Mouse (Mus musculus): ENCODE measurements at regions not wholly inside any gene's neighbourhood (a gene's known extent, or its start where the extent isn't known, plus 50 kb on each side); places are given as distances from the start of the nearest gene placed in this dataset.

- WGBS, result 40% methylated on average over 5 of the region's 5 CpGs
- Histone ChIP-seq H3K4me1 (peaks cover 6% of the 10 kb centered on the region; the same call in 1 of the 2 replicates), H3K36me3 (no peaks in the 10 kb centered on the region), H3K4me3 (no peak overlapping the region), H3K27ac (replicated peaks) (no peak overlapping the region), H3K4me2 (replicated peaks) (no peak overlapping the region), H3K9me3 (no peaks in the 10 kb centered on the region), H3K9ac (replicated peaks) (no peak overlapping the region), H3K27me3 (no peaks in the 10 kb centered on the region)
- ATAC-seq (replicated peaks), result no peak
Measured at GRCm38 (mm10) chr1:72036141-72036540, 176.0 kb downstream of the Mreg start.

GRCm38 (mm10) chr1:72033941-72034340 is 178.2 kb downstream of the Mreg start:
- H3K4me1 ChIP-seq, result peaks cover 6% of the 10 kb centered on the region; the same call in 1 of the 2 replicates
- no peak overlapping the region for H3K9ac ChIP-seq (replicated peaks)
- no peak overlapping the region for H3K4me3 ChIP-seq
- WGBS, result 75% methylated on average over 2 of the region's 2 CpGs
- no peak overlapping the region for H3K4me2 ChIP-seq (replicated peaks)
- no peaks in the 10 kb centered on the region for H3K36me3 ChIP-seq
- no peak for ATAC-seq (replicated peaks)
- H3K27ac ChIP-seq (replicated peaks), result no peak overlapping the region
- no peaks in the 10 kb centered on the region for H3K9me3 ChIP-seq
- no peaks in the 10 kb centered on the region for H3K27me3 ChIP-seq

- 61% methylated on average over 4 of the region's 4 CpGs for WGBS
- H3K4me1 ChIP-seq, result no peaks in the 10 kb centered on the region
- ATAC-seq (replicated peaks), result no peak
- H3K27ac ChIP-seq (replicated peaks), result no peak overlapping the region
- H3K27me3 ChIP-seq, result no peaks in the 10 kb centered on the region
- no peak overlapping the region for H3K4me2 ChIP-seq (replicated peaks)
- H3K9me3 ChIP-seq, result no peaks in the 10 kb centered on the region
- H3K36me3 ChIP-seq, result no peaks in the 10 kb centered on the region
- no peak overlapping the region for H3K4me3 ChIP-seq
- H3K9ac ChIP-seq (replicated peaks), result no peak overlapping the region
Measured at GRCm38 (mm10) chr1:72032214-72032613, 179.9 kb downstream of the Mreg start.

- Histone ChIP-seq H3K9ac (replicated peaks) (no peak overlapping the region), H3K9me3 (no peaks in the 10 kb centered on the region), H3K36me3 (no peaks in the 10 kb centered on the region), H3K4me3 (no peak overlapping the region), H3K4me1 (no peaks in the 10 kb centered on the region), H3K4me2 (replicated peaks) (no peak overlapping the region), H3K27me3 (no peaks in the 10 kb centered on the region), H3K27ac (replicated peaks) (no peak overlapping the region)
- no peak for ATAC-seq (replicated peaks)
- 68% methylated on average over 8 of the region's 8 CpGs for WGBS
Measured at GRCm38 (mm10) chr1:72030763-72031405, 181.2 kb downstream of the Mreg start.

- 92% methylated on average over 6 of the region's 6 CpGs for WGBS
- H3K9ac ChIP-seq (replicated peaks), result no peak overlapping the region
- ATAC-seq (replicated peaks), result no peak
- H3K27ac ChIP-seq (replicated peaks), result no peak overlapping the region
- no peak overlapping the region for H3K4me2 ChIP-seq (replicated peaks)
- no peak overlapping the region for H3K4me3 ChIP-seq
- no peaks in the 10 kb centered on the region for H3K4me1 ChIP-seq
- no peaks in the 10 kb centered on the region for H3K27me3 ChIP-seq
- H3K36me3 ChIP-seq, result no peaks in the 10 kb centered on the region
- no peaks in the 10 kb centered on the region for H3K9me3 ChIP-seq
Measured at GRCm38 (mm10) chr1:72029625-72030024, 182.5 kb downstream of the Mreg start.

- Histone ChIP-seq H3K4me3 (no peak overlapping the region), H3K4me1 (no peaks in the 10 kb centered on the region), H3K27me3 (no peaks in the 10 kb centered on the region), H3K9ac (replicated peaks) (no peak overlapping the region), H3K27ac (replicated peaks) (no peak overlapping the region), H3K9me3 (no peaks in the 10 kb centered on the region), H3K4me2 (replicated peaks) (no peak overlapping the region), H3K36me3 (no peaks in the 10 kb centered on the region)
- 91% methylated on average over 4 of the region's 4 CpGs for WGBS
- ATAC-seq (replicated peaks), result no peak
Measured at GRCm38 (mm10) chr1:72026861-72027260, 185.2 kb downstream of the Mreg start.

GRCm38 (mm10) chr1:72022631-72023030 is 189.5 kb downstream of the Mreg start:
- no peak for ATAC-seq (replicated peaks)
- 88% methylated on average over 3 of the region's 3 CpGs for WGBS

GRCm38 (mm10) chr1:72018479-72019222 is 193.5 kb downstream of the Mreg start:
- no peaks in the 10 kb centered on the region for H3K36me3 ChIP-seq
- no peak overlapping the region for H3K27ac ChIP-seq (replicated peaks)
- no peak overlapping the region for H3K4me3 ChIP-seq
- H3K9ac ChIP-seq (replicated peaks), result no peak overlapping the region
- H3K4me1 ChIP-seq, result no peaks in the 10 kb centered on the region
- 81% methylated on average over 4 of the region's 4 CpGs for WGBS
- H3K27me3 ChIP-seq, result no peaks in the 10 kb centered on the region
- ATAC-seq (replicated peaks), result no peak
- no peak overlapping the region for H3K4me2 ChIP-seq (replicated peaks)
- H3K9me3 ChIP-seq, result no peaks in the 10 kb centered on the region

More at GRCm38 (mm10) chr1:72022631-72023030, 189.5 kb downstream of the Mreg start:
- Histone ChIP-seq H3K4me1 (no peaks in the 10 kb centered on the region), H3K9me3 (no peaks in the 10 kb centered on the region), H3K4me3 (no peak overlapping the region), H3K36me3 (no peaks in the 10 kb centered on the region), H3K4me2 (replicated peaks) (no peak overlapping the region), H3K9ac (replicated peaks) (no peak overlapping the region), H3K27ac (replicated peaks) (no peak overlapping the region), H3K27me3 (no peaks in the 10 kb centered on the region)

- Histone ChIP-seq H3K4me2 (replicated peaks) (no peak overlapping the region), H3K27me3 (no peaks in the 10 kb centered on the region), H3K27ac (replicated peaks) (no peak overlapping the region), H3K9me3 (no peaks in the 10 kb centered on the region), H3K4me3 (no peak overlapping the region), H3K36me3 (no peaks in the 10 kb centered on the region), H3K4me1 (no peaks in the 10 kb centered on the region), H3K9ac (replicated peaks) (no peak overlapping the region)
- 89% methylated on average over 1 of the region's 1 CpGs for WGBS
- no peak for ATAC-seq (replicated peaks)
Measured at GRCm38 (mm10) chr1:72017814-72018478, 194.2 kb downstream of the Mreg start.

GRCm38 (mm10) chr1:72015471-72015870 is 196.6 kb downstream of the Mreg start:
- H3K9ac ChIP-seq (replicated peaks), result no peak overlapping the region
- no peak for ATAC-seq (replicated peaks)
- WGBS, result 89% methylated on average over 4 of the region's 4 CpGs
- no peaks in the 10 kb centered on the region for H3K9me3 ChIP-seq
- H3K4me3 ChIP-seq, result no peak overlapping the region
- H3K4me1 ChIP-seq, result no peaks in the 10 kb centered on the region
- no peak overlapping the region for H3K27ac ChIP-seq (replicated peaks)
- H3K27me3 ChIP-seq, result no peaks in the 10 kb centered on the region
- H3K36me3 ChIP-seq, result no peaks in the 10 kb centered on the region
- no peak overlapping the region for H3K4me2 ChIP-seq (replicated peaks)

- Histone ChIP-seq H3K4me2 (replicated peaks) (no peak overlapping the region), H3K36me3 (no peaks in the 10 kb centered on the region), H3K27ac (replicated peaks) (no peak overlapping the region), H3K4me1 (no peaks in the 10 kb centered on the region), H3K9me3 (no peaks in the 10 kb centered on the region), H3K9ac (replicated peaks) (no peak overlapping the region), H3K27me3 (no peaks in the 10 kb centered on the region), H3K4me3 (no peak overlapping the region)
- 78% methylated on average over 2 of the region's 2 CpGs for WGBS
- ATAC-seq (replicated peaks), result no peak
Measured at GRCm38 (mm10) chr1:72014580-72014979, 197.5 kb downstream of the Mreg start.

GRCm38 (mm10) chr1:72013863-72014262 is 198.2 kb downstream of the Mreg start:
- ATAC-seq (replicated peaks), result no peak
- no peak overlapping the region for H3K9ac ChIP-seq (replicated peaks)
- 85% methylated on average over 7 of the region's 7 CpGs for WGBS

More at GRCm38 (mm10) chr1:72013863-72014262, 198.2 kb downstream of the Mreg start:
- H3K4me1 ChIP-seq, result no peaks in the 10 kb centered on the region
- H3K4me2 ChIP-seq (replicated peaks), result no peak overlapping the region
- no peaks in the 10 kb centered on the region for H3K27me3 ChIP-seq
- no peak overlapping the region for H3K4me3 ChIP-seq
- no peak overlapping the region for H3K27ac ChIP-seq (replicated peaks)
- no peaks in the 10 kb centered on the region for H3K9me3 ChIP-seq
- no peaks in the 10 kb centered on the region for H3K36me3 ChIP-seq

Measured in forebrain, embryonic 15.5 days (tissue).